Mouse (Mus musculus) heart, postnatal 0 days (tissue): ENCODE measurements around the gene Cstf1.

Experiments
- CTCF ChIP-seq: IDR thresholded peaks from 2 replicates; pipeline ENCODE4 v1.5.1; 2016; ENCODE audit warnings: antibody characterized with exemption, control low read depth, low read depth
- EP300 ChIP-seq: IDR thresholded peaks from 2 replicates; pipeline ENCODE4 v1.6.1; 2016; ENCODE audit warnings: antibody characterized with exemption, low read depth

DNA sequence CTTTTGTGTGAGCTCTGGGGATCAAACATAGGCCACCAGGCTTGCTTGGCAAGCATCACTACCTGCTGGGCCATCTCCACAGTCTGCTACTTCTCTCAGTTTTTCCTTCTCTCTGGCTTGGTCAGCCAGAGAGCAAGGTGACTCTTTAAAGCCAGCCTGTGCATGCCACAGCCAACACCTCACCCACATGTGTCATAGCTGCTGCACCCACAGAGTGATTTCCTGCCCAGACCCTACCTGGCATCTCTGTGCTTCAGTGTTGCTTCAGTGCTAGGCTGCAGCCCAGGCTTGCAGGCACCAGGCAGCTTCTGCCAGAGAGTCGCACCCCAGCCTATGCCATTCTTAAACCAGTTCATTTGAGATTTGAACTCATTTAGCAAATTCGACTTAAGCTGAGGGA is 37.0 kb downstream of the Cstf1 start:
- TF ChIP-seq CTCF (no peak), EP300 (no peak)
